Mouse (Mus musculus) monocyte, adult 5-6 weeks (primary cell): ENCODE data around the gene Gjb3. TPM values are rescaled to one million over a fixed set of nuclear protein-coding genes. Genes with fewer than 3 reads are reported as not detected.

Source experiments
- ATAC-seq: fragments of 153-309, 156-312 bp; replicated peaks from 2 replicates; pipeline ENCODE4 v1.8.0; 2017; ENCODE audit warnings: mild to moderate bottlenecking; ENCODE audit not compliant: low TSS enrichment, insufficient number of reproducible peaks, severe bottlenecking, poor library complexity, low FRiP score
- total RNA-seq: library from RNA; stranded (forward); fragments of 200-1000, 200-491, 200-594 nt; gene quantifications from 3 replicates; pipeline ENCODE4 v1.2.3, GENCODE M21; 2017

The Gjb3 gene
- total RNA-seq, 1 experiment from 2014 or later, result not detected

- ATAC-seq, result no peak
These were observed 23.7 kb downstream of the Gjb3 start for GRCm38 (mm10) chr4:127306915-127307314.

- no peak for ATAC-seq
These were observed 26.8 kb downstream of the Gjb3 start for GRCm38 (mm10) chr4:127303796-127304195.

- ATAC-seq, result no peak
These were observed 30.1 kb downstream of the Gjb3 start for GRCm38 (mm10) chr4:127300503-127300902.

GRCm38 (mm10) chr4:127292631-127293030, 38.0 kb downstream of the Gjb3 start:
- ATAC-seq, result no peak

- ATAC-seq, result no peak
These were observed 41.5 kb downstream of the Gjb3 start for GRCm38 (mm10) chr4:127289039-127289548.

GRCm38 (mm10) chr4:127286907-127287306, 43.7 kb downstream of the Gjb3 start:
- ATAC-seq, result no peak

GRCm38 (mm10) chr4:127279241-127279640, 51.4 kb downstream of the Gjb3 start:
- ATAC-seq, result no peak

- ATAC-seq, result no peak
These were observed 52.1 kb downstream of the Gjb3 start for GRCm38 (mm10) chr4:127278451-127279001.

Other genes starting within 250 kb of the Gjb3 start
- 9.9 to 15.1 TPM (median 12.5 TPM) in 3 replicates for gene Tmem35b, start 207.2 kb downstream of the Gjb3 start, total RNA-seq
- not detected in 3 replicates for gene Dlgap3, start 161.6 kb downstream of the Gjb3 start, total RNA-seq
- gene Smim12, start 87.1 kb downstream of the Gjb3 start, total RNA-seq, result 32.2 to 42.3 TPM (median 32.9 TPM) in 3 replicates
- not detected in 3 replicates for gene Gja4, start 16.8 kb downstream of the Gjb3 start, total RNA-seq
- gene Gjb4, start 23.2 kb upstream of the Gjb3 start, total RNA-seq, result not detected in 3 replicates
- gene Gjb5, start 27.3 kb upstream of the Gjb3 start, total RNA-seq, result not detected in 3 replicates